Mouse (Mus musculus) urinary bladder, postnatal 4 days (tissue): Measurements from ENCODE around the gene Banf1.
"Not testable (repeated sequence)": the region's sequence is repeated elsewhere in the genome, so short reads cannot be mapped to it uniquely, and the experiment has no call there.

ENCODE experiments used
- DNase-seq, 2 experiments: peaks; one replicate each; pipeline ENCODE4 v3.0.0; 2021 to 2022; ENCODE audit warnings: low spot score in 2 of 2

Banf1 gene

DNA sequence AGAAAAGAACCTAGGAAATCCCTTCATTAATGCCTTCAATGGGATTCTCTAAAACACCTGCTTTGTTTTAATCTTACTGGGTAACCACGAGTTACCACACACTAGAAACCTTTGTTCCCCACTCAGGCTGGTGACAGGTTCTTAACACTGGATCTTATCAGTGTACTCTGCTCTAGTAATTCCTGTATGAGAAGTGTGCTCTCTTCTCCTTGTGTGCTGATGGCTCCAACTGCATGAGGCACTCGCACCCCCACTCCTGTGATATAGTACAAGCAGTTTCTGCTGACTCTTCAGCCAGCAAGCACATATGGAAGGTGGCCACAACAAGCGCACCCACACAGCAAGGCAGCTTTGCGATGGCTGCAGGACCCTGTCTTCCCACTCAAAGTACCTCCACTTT is 7.2 kb upstream of the Banf1 start:
- no peak for DNase-seq

DNA sequence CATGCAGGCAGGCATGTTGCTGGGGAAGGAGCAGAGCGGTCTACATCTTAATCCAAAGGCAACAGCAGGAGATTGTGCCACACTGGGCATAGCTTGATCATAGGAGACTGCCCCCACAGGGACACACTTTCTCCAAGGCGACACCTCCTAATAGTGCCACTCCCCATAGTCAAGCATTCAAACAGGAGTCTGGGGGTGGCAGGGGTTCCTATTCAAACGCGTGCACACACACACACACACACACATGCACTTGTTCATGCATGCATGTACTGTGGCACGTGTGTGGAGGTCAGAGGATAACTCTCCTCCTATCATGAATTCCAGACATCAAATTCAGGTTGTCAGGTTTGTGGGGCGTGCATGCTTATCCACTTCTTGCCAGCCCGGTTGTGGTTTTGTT is 5.8 kb upstream of the Banf1 start:
- no peak for DNase-seq

DNA sequence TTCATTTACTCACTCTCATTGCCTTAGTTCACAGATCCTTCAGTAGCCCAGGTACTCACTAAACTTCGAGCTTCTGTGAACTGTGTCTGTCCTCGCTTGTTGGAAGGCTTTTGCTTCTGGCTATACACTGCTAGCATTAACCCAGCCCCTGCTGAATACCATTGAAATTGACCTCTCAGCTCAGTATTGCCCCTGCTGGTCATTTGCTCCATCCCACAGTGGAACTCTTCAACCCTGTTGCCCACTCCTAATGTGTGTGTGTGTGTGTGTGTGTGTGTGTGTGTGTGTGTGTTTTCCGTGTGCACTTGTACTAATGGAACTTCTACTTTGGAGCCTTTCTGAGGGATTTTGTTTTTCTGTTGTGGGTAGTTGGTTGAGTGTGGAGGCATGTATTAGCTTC is 4.0 kb upstream of the Banf1 start:
- DNase-seq, result no peak

DNA sequence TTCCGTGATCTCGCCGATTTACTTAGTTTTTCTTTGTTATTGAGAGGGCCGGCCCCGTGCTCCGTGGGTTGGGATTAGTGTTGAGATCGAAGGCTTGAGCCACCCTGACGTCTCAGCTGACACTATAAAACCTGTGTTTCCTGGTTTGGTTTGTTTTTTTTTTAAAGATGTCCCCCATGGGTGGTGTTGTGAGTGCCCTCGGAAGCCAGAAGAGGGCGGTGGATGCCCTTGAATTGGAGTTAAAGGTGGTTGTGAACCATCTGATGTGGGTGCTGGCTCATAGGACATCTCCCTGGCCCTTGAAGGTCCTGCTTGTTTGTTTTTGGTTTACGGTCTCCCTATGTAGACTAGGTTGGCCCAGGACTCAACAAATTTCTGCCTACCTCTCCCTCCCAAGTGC is 487 bp upstream of the Banf1 start:
- DNase-seq, result no peak

DNA sequence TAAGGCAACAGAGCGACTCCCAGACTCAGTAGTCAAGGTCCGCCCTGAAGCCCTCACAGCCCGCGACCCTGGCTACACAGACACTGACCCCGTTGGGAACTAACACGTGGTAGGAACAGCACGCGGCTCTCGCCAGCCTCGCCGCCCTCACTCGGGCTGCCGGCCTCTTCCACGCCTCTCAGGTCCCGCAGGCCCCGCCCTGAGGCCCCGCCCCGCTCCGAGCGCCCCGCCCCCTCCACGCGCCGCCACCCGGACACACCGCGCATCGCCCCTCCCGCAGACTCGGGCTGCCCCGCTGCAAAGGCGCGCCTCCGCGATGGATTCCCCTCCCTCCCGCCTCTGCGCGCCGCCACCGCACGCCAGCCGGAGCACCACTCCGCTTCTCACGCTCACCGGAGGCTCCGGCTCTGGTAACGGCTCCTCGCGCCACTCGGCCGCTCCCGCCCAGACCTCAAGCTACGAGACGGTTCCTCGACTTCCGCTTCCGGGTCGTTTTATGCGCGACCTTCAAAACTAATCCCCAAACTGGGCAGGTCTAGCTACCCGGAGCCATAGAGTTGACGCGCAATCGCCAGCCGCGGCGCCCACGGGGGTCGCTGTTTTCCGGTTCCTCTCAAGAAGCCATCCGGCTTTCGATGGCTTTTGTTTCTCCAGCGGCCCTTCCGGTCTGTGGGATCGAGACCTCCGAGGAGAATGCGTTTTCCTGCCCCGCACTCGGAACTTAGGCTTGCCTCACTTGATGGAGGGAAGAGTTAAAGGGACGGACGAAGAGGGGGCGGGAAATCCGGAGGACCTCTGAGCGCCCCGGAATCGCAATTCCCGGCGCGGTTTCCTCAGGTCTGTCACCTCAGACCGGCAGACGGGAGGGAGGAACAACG is 554 bp downstream of the Banf1 start, which contains the start of gene Eif1ad:
Eif1ad (plus strand) TSS at position 567 of the 878 bp plus-strand sequence.
- peak; percentile 93 for DNase-seq

DNA sequence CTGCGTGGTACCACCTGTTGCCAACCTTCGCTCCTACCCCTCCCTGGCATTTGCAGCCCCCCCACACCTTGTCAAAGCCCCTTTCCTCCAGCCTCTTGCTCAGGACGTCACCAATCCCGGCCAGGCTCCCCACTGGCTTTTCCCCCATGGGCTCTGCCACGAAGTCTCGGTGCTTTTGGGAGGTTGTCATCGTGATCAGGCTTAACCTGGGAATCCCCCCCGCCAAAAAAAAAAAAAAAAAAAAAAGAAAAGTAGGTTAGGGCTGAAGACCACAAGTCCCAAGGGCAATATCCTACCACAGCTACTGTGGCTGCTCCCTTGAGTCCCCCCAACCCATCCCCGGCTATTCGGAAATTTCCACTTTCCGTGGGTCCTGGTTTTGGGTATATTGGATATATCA is 1.2 kb downstream of the Banf1 start:
- no peak for DNase-seq

DNA sequence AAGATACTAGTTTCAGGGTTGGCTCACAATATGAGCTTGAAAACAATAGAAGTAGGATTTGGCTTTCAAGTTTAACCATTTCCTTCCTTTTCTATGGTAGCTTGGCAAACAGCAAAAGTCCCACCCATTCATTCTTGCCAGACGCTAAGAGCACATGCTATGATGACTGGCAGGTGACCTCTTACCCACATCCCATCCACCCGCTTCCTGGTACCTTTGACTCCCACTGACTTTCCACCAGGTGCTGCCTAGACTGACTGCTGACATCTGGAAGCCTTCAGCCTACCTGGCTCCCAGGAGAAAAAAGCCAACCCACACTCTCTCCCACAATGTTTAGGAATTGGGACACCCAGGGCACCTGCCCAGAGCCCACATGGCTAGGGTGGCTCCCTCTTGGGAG is 2.8 kb downstream of the Banf1 start:
- no peak for DNase-seq

DNA sequence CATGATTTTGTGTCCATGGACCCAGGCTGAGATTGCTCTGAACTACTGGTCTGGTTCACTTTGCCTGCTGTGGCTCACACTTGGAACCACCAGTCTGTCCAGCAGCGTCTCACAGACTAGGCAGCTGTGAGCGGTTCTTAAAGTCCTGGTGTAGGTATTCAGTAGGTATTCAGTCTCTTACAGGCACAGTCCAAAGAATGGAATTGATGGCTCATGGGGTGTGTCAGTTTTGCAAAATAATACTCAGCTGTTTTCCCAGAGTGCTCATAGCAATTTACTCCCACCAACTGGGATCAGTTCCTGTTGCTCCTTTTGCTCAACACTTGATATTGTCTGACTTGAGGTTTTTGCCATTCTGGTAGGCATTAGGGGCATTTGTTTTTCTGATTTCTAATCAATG is 4.8 kb downstream of the Banf1 start:
- DNase-seq, result no peak

DNA sequence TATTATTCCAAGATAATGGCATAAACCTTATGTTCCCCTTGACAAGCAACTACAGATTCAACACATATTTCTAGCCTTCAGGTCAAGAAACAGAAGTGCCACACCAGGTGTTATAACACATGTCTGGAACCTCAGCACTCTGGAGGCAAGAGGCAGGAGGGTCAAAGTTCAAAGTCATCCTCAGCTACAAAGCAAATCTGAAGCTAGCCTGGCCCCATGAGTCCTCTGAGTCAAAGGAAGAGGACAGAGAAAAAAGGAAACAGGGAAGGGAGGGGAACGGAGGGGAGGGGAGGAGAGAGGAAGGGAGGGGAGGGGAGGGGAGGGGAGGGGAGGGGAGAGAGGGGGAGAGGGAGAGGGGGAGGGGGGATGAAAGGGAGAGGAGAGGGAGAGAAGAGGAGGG is 10.9 kb downstream of the Banf1 start:
- DNase-seq, result no peak

DNA sequence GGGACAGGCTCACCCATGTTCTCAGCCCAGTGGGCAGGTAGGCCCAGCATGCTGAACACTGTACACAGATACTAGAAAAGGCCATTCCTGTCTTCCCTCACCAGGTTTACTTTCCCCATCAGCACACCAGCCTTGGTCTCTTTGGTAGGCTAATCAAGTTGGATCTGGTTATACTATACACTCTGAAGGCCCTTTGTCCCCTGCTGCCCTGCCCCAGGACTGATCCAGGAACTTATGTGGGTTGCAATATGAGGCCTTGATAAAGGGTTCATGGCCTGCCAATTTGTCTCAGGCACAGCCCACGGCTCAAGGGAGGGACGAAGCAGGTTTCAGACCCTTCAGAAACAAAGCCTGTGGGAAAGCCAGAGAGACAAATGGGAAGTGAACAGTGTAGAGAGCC is 13.4 kb downstream of the Banf1 start:
- DNase-seq, result no peak

DNA sequence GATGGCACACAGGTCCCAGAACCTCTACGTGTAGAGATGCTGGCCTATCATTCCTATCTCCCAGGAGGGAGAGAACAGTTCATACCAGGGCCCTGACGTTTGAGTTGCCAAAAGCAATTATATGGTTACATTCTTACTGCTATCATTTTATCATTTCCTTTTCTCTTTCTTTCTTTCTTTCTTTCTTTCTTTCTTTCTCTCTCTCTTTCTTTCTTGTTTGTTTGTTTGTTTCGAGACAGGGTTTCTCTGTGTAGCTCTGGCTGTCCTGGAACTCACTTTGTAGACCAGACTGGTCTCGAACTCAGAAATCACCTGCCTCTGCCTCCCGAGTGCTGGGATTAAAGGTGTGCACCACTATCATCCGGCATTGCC is 17.5 kb downstream of the Banf1 start, which contains the start of gene Cst6:
Cst6 (minus strand) TSS at position 73 of the 372 bp plus-strand sequence.
- not testable (repeated sequence) for DNase-seq

DNA sequence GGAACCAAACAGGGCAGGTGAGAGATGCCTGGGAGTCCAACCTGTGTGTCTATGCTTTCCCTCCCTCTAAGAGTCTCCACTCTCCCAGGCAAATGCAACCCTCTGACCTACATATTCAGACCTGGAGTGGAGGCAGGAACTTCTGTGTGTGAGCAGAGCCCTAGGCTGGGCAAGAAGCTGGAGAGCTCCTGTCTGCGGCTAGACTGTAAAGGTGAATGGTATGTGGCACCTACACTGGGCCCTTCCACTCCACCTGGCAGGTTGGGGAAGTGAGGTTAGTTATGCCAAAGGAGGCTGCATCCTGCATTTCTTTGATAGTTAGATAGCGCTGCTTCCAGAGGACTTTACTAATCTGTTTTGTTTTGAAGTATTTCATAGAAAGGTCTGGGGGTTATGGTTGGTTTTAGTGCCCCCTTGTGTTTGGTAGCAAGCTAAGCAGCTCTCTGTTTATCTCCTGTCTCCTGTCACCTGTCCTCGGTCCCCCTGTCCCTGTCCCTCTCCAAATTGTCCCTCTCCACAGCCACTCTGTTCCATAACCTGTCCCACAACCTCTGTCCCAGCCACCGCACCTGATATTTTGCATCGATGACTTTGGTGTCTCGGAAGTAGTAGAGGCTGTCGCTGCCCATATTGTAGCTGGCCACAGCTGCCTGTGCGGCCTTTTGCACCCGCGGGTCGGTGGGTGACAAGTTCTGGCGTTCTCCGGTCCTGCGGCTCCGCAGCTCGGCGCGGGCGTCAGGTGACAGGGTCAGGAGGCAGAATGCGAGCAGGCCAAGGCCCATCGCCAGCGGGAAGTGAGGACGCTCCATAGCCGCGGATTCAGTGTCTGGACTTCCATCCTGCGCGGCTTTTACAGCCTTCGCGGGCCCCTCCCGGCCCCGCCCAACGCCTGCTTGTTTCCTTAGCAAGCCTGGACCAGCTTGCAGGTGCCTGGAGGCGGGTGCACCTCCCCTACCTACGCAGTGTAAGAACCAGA is 18.2 kb downstream of the Banf1 start:
- no peak for DNase-seq

DNA sequence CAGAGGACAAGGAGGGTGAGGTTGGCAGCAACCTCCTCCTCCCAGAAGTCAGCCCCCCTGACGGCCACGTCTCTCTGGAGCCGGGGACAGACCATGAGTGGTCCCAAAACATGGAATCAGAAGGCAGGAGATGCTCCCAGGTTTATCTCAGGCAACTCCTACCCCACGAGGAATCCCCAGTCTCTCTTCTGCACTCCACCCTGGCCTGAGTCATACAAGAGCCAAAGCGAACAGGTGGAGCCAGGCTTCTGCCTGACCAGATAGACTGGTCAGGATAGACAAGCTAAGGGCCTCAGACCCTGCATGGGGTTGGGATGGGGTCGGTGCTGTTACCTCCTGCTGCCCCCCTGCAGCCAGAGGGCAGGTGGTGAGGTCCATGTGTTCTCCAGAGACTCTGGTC is 18.9 kb downstream of the Banf1 start:
- DNase-seq, result no peak

DNA sequence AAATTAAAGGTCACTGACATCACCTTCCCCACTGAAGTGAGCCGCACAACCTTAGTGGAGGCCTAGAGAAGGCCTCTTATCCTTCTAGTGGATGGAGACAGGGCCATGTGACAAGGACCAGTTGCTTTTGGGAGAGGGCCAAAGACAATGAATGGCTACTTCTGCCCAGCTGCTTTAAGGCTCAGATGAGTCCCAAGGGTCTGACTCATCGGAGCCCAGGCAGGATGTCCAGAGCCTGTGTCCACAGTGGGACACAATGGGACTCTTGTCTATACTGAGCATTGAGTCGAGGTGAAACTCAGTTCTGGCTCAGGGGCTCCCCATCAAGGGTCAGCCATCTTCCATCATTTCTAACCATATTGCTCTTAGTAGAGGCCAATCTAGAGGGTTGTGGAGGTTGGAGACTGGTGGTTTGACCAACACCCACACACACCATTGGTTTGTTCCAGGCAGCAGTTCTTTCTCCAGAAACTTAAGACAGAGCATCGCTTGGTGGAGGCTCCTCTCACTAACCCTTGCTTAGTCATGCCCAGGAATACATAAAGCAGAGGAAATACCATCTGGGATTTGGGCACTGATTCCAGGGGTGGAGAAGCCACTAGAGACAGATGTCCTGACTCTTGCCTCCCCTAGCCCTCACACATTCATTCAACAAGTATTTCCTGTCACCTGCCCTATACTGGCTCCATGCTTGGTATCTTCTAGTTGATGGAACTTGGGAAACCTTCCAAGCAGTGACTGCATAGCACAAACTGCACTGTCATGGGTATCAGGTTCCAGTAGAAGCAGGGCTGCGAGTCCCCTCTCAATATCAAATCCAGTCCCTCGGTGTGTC is 21.5 kb downstream of the Banf1 start:
- DNase-seq, result no peak

DNA sequence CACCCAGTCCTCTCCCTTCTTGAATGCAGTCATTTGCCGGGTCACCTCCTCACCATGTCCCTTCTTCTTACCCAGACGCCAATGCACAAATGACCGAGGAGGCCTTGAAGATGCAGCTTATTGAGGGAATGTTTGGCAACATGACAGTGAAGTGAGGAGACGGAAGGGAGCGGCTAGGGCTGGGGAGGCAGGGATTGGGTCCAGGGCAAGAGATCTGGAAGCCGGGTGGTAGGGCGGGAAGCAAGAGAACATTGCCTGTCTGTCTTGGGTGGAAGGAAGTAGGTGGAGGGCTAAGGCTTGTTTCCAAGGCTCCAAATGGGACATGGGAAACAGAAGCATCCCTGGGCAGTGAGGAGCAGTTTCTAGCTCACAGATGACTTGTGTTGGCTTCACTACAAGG is 25.6 kb downstream of the Banf1 start:
- no peak for DNase-seq

DNA sequence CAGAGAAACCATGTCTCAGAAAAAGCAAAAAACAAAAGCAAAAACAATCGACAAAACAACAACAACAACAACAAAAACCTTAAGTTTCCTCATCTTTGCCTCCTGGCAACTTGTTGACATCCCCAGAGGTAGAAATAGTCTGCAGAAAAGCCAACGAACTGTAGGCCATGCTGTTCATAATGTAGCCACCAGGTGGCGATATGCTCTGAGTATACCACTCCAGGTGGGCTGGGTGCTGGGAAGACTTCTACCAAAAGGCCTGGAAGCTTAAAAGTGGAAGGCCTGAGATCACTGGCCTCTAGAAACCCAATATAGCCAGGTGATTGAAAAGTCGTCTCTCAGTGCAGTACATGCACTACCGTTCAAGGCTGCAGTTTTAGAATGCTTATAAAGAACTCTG is 29.0 kb downstream of the Banf1 start:
- peak; percentile 43 to 84 for DNase-seq

DNA sequence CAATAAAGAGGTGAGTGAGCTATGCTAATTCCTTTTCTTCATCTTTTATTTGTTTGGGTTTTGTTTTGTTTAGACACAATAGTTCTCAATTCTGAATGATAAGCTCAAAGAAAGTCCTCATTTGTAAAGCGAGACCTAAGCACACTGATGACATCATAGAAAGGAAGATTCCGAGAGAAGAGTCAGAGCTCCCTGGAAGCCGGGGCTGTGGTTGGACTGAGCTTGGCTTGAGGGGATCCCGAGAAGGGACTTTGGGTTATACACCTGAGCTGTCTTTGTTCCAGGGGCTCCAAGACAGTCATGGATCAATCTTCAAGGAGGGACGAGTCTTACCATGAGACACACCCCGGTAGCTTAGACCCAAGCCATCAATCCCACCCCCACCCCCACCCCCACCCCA is 31.5 kb downstream of the Banf1 start, which contains the start of gene Catsper1:
Catsper1 (plus strand) TSS at position 301 of the 400 bp plus-strand sequence.
- DNase-seq, result no peak

DNA sequence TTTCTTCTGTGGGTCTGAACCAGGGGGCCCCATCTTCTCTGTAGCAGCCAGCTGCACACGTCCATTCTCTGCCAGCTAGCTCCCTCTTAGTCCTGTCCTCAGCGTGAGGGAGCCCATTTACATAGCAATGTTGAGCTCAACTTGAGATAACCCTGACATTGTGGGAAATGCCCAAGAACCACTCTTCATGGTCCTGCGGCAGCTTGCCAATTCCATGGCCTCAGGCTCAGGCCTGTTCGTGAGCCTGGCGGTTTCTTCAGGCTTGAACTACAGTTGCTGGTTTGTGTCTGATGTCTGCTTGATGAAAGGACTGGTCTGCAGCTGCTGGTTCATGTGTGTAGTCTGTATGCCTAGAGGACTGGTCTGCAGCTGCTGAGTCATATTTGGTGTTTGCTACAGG is 32.2 kb downstream of the Banf1 start:
- DNase-seq, result no peak

DNA sequence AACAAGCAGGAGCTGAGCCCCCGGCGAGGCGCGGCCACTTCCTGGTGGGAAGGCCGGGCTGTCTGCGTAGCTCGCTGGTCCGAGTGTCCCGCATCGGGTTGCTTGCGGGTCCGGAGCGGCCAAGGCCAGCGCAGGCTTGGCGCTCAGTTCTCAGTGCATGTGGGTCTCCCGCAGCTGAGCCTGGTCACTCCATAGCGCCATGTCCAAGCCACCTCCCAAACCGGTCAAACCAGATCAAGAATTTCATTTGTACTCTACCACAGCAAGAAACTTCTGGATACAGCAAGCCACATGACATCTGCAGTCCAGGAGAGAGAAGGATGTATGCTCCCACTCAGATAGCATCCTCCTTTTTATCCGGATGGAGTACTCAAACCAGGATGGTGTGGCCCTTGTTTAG is 39.0 kb downstream of the Banf1 start:
- DNase-seq, result no peak

DNA sequence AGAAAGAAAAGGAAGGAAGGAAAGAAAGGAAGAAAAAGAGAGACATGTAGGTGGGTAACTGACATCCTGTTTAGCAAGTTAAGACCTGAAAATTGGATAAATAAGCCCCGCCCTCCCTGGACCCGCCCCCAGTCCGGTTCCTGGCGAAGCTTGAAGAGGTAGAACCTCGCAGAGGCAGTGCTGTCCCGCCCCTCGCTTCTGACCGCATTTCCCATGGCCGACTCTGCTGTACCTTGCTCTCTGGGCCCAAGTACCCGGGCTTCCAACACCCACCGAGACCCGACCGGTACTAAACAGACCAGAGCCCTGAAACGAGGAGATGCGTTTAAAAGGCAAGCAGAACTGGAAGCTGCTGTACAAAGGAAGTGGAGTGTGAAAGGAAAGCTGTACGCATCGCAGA is 43.2 kb downstream of the Banf1 start:
- DNase-seq, result no peak
